Mouse (Mus musculus): ENCODE measurements at regions not wholly inside any gene's neighbourhood (a gene's known extent, or its start where the extent isn't known, plus 50 kb on each side); places are given as distances from the start of the nearest gene placed in this dataset.

- TF ChIP-seq CTCF (IDR thresholded peaks at IDR 0.05; ENCODE audit: borderline replicate concordance, insufficient read depth, low read depth, low read length) = no peak
- no peak for TF ChIP-seq POLR2A (IDR thresholded peaks at IDR 0.05; ENCODE audit: borderline replicate concordance, insufficient read depth, low read length)
Measured at GRCm38 (mm10) chr3:53379519-53380181, 83.5 kb downstream of the Nhlrc3 start.
